Mouse (Mus musculus) thymus, postnatal 36 days (tissue): ENCODE results near the gene Rprd2.
"Not testable (repeated sequence)": the region's sequence is repeated elsewhere in the genome, so short reads cannot be mapped to it uniquely, and the experiment has no call there.

Source experiments
- DNase-seq, 2 experiments: peaks; one replicate each; pipeline ENCODE4 v3.0.0; 2022; ENCODE audit warnings: mixed read lengths in 2 of 2

Gene Rprd2

DNA sequence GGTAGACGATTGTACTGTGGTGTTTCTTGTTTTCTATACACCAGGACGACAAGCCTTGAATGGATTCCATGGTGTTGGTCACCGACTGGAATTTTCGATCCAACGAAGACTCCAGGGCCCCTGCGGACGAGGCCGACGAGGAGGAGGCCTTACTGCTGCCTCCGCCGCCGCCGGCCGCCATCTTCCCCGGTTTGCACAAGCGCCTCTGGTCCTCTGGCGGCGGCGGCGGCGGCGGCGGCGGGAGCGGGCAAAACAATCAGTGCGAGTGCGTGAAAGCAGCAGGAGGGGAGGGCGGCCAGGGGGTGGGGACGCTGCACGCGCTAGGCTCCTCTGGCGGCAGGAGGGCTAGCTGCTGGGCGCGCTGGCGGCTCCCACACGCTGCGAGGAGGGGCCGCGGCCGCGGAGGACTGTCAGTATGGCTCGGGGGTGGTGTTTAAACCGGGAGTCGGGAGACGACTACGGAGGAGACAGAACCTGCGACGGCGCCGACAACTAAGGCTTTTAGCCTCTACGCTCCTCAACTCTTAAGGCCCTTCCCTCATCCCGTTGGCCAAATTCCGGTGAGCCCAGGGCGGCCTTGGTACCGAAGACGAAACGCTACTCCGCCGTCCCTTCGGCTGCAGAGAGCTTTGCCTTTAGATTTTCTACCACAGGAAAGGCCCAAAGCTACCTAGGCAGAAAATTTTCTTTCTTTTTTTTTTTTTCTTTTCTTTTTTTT, at the start of gene Rprd2:
TSS of gene Rprd2 (minus strand) at position 293 of the 718 bp plus-strand sequence.
- DNase-seq = peak; percentile 76 to 78

DNA sequence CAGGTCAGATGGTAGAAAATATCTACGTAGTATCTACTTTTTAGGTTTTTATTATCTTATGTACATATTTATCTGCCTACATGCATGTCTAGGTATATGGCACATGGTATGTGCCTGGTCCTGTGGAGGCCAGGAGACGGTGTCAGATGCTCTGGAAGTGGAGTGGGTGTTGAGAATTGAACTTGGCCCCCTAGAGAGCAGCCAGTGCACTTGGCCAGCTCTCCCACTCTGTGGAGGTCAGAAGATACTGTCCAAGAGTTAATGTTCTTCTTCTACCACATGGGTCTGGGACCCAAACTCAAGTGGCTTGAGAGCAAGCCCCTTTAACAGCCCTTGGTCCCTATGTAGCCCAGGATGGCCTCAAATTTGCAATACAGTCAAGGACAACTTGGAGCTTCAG, 48.7 kb upstream of the Rprd2 start:
- no peak for DNase-seq

DNA sequence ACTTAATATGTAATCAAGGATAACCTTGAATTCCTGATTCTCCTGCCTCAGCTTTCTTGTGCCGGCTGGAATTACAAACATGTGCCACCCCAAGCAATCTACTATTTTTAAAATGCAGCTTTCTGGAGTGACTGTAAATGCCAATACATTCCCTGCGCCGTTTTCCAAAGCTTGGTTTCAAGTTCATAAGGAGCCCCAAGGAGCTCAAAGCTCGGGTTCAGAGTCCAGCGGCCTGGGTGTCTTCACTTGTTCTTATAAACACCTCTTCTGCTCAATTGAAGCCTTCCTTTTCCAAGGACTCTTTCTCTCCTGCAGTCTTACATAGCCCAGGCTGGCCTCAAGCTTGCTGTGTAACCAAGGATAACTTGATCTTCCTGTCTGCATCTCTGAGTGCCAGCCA, 47.4 kb upstream of the Rprd2 start:
- DNase-seq = no peak

DNA sequence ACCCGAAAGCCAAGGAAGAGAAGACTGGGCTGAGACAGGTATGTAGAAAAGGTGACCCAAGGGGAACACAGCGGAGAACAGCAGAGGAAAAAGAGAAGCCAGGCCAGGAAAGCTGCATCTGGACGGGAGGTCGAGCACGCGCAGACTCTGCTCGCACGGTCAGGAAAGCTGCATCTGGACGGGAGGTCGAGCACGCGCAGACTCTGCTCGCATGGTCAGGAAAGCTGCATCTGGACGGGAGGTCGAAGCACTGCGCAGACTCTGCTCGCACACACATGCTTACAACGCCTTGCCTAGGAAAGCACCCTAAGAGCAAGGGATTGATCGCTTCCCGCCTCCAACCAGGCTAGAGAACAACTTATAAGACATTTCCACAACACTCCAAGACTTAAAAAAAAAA, 46.9 kb upstream of the Rprd2 start:
- no peak for DNase-seq

DNA sequence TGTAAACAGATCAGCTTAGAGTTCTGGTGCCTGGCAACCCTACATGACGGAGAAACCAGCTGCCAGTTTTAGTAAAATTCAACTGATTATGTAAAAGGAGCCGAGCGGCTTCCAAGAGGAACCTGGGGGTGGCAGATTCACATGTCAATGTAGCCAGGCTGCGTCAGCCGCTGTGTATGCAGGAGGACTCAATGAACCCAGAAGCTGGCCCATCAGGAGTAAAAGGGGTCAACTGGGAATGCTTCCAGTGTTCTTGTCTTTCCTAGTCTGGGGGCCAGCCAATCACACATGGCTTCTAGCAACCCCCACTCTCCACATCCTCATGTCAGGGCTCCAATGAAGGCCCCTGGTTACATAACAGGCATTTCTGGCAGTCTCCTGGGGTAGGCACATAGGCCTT, 46.4 kb upstream of the Rprd2 start:
- DNase-seq = no peak

DNA sequence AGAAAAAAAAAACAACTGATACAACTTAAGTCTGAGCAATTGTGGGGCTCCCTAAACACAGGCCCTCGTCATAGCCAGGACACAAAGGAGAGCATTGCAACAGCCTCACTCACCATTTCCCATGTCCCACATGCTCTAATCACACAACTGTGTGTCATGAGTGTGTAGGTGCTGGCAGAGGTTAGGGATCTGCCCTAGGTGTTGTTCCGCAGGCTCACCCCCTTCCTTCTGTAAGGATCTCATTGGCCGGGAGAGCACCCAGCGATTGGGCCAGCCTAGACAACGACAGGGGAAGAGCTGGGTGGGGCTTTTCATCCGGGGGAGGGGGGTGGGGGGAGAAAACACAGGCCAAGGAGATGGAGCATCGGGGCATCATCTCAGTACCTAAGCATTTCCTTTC, 44.9 kb upstream of the Rprd2 start:
- DNase-seq = no peak

DNA sequence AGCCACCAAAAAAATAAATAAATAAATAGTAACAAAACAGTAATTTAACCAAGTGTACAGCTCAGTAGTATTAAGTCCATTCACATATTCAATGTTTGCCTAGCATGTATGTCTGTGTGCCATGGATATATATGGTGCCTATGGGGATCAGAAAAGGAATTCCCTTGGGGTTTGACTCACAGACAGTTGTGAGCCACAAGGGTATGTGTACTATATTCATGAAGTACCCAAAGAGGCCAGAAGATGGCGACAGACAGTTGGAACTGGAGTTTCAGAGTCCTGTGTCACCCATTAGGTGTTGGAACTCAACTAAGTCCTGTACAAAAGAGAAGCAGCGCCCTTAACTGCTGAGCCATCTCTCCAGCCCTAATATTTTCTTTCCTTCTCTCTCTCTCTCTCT, 43.1 kb upstream of the Rprd2 start:
- peak; percentile 41 to 52 for DNase-seq

DNA sequence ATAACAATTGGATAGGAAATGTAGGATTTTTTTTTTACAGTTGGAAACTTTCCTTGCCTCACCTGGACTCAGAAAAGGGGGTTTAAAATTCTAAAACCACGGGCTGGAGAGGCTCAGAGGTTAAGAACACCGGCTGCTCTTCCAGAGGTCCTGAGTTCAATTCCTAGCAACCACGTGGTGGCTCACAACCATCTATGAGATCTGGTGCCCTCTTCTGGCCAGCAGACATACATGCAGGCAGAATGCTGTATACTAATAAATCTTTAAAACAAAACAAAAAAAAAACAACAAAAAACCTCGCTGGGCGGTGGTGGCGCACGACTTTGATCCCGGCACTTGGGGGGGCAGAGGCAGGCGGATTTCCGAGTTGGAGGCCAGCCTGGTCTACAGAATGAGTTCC, 42.6 kb upstream of the Rprd2 start:
- peak; percentile 18 to 29 for DNase-seq

DNA sequence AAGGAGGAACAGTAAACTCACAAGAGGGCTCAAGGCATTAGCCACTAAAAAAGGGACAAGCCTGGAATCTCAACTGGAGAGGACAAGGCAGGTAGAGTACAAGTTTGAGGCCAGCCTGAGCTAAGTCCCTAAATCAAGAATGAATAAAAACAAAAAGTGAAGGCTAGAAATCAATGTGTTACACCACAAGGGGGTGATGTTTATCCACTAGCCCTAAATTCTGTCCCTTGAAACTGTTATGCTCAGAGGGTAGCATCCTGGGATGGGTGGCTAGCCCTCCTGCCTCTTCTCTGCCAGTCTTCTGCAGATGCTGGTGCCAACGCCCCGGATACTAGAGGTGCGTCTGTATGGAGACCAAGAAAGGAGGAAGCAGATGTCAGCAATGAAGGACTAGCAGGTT, 41.7 kb upstream of the Rprd2 start:
- no peak for DNase-seq

DNA sequence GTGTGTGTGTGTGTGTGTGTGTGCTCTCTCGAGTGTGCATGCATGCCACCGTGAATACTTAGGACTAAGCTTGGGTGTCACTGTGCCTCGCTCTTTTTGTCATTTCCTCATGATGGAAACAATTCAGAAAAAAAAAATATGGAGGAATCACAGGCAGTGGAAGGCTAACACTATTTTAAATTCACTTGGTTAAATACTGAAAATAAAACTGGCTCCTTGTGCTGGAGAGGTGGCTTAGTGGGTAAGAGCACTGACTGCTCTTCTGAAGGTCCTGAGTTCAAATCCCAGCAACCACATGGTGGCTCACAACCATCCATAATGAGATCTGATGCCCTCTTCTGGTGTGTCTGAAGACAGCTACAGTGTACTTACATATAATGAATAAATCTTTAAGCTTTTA, 39.6 kb upstream of the Rprd2 start:
- DNase-seq = not testable (repeated sequence)

DNA sequence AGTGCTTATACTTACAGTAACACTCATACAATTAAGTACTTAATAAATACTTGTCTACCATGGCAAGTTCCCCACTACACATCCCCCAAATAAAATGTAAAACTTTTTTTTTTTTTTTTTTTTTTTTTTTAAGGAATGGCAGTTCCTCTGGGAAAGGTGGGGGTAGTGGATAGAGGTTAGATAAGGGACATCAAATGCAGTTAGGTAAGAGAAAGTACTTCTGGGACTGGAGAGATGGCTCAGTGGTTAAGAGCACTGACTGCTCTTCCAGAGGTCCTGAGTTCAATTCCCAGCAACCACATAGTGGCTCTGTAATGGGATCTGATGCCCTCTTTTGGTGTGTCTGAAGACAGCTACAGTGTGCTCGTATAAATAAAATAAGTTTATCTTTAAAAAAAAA, 38.4 kb upstream of the Rprd2 start:
- DNase-seq = not testable (repeated sequence)

DNA sequence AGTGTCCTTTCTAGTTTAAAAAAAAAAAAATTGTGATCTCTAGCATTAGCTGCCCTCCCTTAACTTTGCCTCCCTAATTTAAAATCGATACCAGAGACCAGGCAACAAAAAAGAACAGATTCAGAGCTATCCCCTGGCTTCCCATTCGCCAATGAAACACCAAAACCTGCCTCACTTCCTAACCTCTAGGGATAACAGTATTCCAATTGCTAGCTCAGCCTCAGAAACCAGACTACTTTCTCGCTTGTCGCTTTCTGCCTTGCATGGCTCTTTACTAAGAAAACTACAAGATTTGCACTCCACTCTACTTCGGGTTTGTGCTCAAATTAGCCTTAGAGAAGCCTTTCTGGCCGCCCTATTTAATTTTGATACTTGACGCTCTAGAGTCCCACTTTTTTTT, 37.5 kb upstream of the Rprd2 start:
- DNase-seq = no peak

DNA sequence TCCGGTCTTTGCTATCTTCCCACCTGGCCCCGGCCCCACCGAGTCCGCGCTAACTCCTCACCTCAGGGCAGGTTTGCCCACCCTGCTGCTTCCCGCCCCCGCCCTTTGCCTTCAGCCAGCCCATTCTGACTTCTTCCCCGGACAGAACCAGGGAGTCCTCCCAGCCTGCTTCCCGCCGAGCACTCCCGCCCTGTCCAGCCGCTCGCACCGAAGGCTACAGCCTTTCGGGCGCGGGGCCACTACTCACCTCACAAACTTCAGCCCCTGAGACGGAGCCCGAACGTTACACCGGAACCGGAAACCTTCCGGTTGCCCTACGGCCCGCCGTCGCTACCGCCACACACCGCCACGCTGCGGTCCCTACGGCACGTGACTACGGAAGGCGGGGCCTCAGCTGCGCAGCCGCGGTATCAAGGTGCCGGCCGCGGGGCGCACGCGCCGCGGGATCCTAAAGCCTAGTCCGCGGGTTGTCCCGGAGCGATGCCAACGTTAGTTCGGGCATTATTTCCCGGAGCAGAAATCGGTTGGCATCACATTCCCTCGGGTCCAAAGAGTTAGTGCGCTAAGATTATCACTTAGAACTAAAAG, 36.9 kb upstream of the Rprd2 start, which contains the start of gene Prpf3:
TSS of gene Prpf3 (minus strand) at position 384 of the 588 bp plus-strand sequence.
- DNase-seq = peak; percentile 93

DNA sequence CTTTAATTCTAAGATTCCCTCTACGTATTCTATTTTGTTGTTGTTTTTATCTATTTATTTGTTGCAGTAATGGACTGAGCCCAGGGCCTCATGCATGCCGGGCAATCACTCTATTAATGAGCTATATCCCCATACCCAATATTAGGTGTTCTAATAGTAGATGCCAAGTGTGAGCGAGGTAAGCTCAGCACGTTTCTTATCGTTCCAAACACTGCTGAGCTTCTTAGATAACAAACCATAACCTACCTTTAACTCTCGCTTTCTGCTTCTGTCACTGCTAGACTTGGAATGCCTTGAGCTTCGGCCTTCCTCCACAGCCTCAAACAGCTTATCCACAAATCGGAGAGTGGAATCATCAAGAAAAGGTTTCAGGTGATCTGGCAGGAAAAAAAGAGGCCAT, 32.7 kb upstream of the Rprd2 start:
- no peak for DNase-seq

DNA sequence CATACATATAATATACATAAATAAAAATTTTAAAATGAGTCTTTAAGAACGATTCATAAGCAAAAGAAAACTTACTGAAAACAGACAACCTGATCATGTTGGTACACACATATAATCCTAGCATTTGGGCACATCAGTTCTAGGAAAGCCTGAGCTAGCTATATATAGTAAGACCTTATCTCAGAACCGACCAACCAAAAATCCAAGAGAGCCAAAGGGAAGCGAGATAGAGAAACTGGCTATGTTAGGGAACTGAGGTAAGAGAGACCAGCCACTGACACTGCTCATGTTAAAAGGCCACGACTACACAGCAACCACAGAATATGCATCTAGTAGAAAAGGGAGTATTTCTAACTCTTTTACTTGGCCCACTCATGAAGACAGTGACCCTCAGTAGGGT, 31.9 kb upstream of the Rprd2 start:
- no peak for DNase-seq

DNA sequence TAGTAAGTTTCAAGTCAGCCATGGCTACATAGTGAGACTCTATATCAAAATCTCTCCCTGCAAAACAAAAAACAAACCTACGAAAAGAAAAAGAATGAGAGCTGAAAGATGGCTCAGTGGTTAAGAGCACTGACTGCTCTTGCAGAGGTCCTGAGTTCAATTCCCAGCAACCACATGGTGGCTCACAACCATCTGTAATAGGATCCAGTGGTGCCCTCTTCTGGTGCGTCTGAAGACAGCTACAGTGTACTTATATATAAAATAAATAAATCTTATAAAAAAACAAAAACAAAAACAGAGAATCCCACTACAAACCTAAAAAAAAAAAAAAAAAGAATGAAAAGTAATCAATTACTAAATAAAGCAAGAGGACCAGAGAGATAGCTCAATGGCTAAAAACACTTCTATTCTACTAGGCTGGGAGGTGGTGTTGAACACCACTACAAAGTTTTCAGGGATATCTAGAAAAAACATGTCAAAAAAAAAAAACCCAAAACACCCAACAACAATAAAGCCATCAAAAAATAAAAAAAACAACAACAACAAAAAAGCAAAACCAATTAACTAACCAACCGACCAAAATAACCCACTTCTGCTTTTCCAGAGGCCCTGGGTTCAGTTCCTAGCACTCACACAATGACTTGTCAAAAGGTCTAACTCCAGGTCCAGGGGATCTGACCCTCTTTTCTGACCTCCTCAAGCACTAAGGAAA, 24.0 kb upstream of the Rprd2 start:
- peak in 1 of 2 experiments; percentile 15 for DNase-seq

DNA sequence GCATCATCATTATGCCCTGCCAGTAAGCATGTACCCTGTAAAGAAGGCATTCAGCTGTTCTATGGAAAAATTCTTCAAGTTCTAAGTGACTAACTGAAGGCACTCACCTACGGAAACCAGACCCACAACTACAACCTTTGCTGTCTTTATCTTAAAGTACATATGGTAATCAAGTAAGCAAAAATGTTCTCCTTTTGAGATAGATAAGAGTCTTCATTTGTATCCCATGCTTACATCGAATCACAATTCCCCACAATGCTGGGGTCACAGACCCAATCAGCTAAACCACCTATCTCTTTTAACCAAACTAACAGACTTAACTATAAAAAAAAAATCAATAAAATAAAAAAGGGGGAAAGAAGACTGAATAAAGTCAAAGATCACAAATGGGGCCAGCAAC, 20.6 kb upstream of the Rprd2 start:
- no peak for DNase-seq

DNA sequence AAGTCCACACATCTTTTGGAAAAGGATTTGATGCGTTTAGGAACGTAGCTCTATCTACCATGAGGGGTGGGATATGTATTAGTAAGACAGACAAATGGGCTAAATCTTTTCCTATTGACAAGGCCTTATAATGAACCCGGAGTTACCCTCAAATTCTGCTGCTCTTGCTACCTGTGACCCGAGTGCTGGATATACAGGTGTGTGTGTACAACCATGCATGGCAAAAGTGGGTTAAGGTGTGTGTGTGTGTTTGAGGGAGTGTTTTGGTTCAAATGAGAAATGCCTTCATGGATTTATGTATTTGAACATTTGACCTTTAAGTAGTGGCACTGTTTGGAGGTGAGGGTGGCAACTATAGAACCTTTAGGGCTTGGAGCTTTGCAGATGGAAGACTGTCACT, 10.4 kb upstream of the Rprd2 start:
- no peak for DNase-seq

DNA sequence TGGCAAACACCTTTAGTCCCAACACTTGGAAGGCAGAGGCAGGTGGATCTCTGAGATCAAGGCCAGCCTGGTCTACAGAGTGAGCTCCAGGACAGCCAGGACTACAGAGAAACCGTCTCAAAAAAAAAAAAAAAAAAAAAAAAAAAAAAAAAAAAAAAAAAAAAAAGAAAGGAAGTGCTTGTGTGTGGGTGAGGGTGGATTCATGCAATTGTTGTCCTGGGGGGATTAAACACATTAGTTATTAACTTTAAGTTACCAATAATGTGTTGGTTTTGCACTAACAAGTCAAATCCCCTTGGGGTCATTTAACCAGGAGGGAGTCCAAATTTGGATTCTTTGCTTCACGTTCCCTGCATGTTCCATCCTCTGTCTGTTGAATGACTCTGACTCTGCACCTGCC, 7.6 kb upstream of the Rprd2 start:
- no peak for DNase-seq

DNA sequence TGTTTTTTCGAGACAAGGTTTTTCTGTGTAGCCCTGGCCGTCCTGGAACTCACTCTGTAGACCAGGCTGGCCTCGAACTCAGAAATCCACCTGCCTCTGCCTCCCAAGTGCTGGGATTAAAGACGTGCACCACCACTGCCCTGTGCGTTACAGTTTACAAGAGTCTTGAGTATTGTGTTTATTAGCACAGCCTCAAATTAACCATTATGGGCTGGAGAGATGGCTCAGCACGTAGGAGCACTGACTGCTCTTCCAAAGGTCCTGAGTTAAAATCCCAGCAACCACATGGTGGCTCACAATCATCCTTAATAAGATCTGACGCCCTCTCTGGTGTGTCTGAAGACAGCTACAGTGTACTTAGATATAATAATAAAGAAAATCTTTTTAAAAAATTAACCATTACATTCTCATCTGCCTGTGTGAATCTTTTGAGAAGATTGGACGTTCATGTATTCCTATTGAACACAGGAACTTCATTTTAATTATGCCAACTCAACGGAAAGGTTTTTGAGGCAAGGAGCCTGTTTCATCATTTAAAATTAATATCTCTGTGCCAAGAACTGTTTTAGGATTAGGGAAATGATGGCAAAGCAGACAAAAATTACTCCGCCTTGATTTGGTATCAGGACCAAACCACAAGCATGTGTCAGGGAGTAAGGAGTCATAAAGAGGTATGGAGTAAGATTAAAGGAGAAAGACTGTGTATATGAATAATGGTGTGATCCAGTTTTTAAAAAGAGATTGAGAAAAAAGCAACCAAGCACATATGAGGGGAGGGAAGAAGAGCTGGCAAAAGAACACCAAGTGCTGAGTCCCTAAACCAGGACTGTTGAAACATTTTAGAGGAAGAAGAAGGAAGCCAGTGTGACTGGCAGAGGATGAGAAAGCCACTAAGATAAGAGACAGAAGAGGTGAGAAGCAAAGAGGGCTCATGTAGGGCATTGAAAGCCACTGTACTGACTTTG, 1.7 kb upstream of the Rprd2 start:
- DNase-seq = peak in 1 of 2 experiments; percentile 17

DNA sequence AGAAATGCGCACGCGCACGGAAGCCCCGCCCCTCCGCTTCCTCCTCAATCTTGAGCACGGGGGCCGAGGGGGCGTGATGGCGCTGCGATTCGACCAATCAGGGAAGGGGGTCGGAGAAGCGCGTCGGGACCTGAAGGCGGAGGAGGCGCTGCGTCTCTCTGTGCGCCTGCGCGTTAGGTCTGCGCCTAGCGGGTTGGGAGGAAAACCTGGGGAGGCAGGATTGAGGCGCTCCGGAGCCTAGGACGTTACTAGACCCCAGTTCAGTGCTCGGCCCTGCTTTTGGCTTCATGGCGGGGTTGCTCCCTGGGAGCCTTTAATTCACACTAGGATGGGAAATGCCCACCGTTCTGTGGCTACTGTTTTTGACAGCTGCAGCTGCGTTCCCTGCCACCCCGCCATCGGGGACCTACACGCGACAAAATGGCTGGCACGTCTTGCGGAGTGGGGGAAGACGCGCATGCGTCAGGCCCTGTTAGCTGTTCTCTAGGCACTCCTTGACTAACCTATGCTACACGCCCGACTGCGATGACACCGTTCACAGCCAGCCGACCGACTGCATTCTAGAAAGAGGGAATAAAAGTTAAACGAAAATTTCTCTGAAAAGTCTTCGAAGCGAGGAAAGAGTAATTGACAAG, 805 bp upstream of the Rprd2 start:
- DNase-seq = peak; percentile 100

DNA sequence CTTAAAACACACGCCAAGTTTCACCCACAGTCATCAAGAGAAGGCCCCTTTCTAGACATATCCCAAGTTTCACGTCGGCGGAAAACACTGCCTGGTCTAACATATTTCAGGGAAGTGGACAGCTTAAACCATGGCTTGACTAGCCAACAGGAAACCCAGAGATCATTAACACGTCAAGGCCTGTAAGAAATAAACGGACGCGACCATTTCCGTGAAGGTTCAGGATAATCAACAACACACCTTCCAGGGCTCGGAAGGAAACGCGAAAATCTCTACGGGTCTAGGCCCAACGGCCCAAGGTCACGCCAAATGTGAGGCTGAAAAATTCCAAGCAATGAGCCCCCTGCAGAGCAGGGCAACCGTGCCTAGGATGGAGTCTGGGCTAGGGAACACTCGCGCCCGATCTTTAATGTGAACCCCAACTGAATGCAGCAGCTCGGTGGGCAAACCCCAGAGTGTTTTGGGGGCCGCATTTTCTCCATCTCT, 594 bp downstream of the Rprd2 start:
- DNase-seq = no peak
